Mouse (Mus musculus): ENCODE measurements around the gene Rxfp4. TPM values are rescaled to one million over a fixed set of nuclear protein-coding genes. Genes with fewer than 3 reads are reported as not detected.
A peak's percentile ranks its signal among the peaks of the same experiment; 100 is the strongest.

Rxfp4 gene
- polyA plus RNA-seq, 1 experiment from 2014 or later, result not detected

- Histone ChIP-seq H3K27me3 (no peaks in the 10 kb centered on the region), H3K9ac (replicated peaks) (no peak overlapping the region), H3K4me1 (no peaks in the 10 kb centered on the region), H3K9me3 (no peaks in the 10 kb centered on the region), H3K4me3 (no peak overlapping the region), H3K4me2 (replicated peaks) (no peak overlapping the region), H3K27ac (replicated peaks) (peak overlapping the region; percentile 65; the same call in 1 of the 2 replicates), H3K36me3 (peaks cover 42% of the 10 kb centered on the region)
- ATAC-seq (replicated peaks), result no peak; the same call in 1 of the 2 replicates
- WGBS, result 87% methylated on average over 10 of the region's 10 CpGs
Observed at GRCm38 (mm10) chr3:88649186-88649585, 3.8 kb downstream of the Rxfp4 start.

- H3K36me3 ChIP-seq, result peaks cover 47% of the 10 kb centered on the region
- H3K27ac ChIP-seq (replicated peaks), result peak overlapping the region; percentile 65
- no peak overlapping the region for H3K4me2 ChIP-seq (replicated peaks)
- no peak overlapping the region for H3K9ac ChIP-seq (replicated peaks)
- ATAC-seq (replicated peaks), result no peak
- WGBS, result 91% methylated on average over 12 of the region's 12 CpGs
- no peaks in the 10 kb centered on the region for H3K4me1 ChIP-seq
- H3K4me3 ChIP-seq, result no peak overlapping the region
- H3K27me3 ChIP-seq, result no peaks in the 10 kb centered on the region
- no peaks in the 10 kb centered on the region for H3K9me3 ChIP-seq
Observed at GRCm38 (mm10) chr3:88648452-88649168, 4.3 kb downstream of the Rxfp4 start.

GRCm38 (mm10) chr3:88647779-88648413 lies 5.0 kb downstream of the Rxfp4 start:
- Histone ChIP-seq H3K4me1 (no peaks in the 10 kb centered on the region), H3K27me3 (no peaks in the 10 kb centered on the region), H3K9ac (replicated peaks) (no peak overlapping the region), H3K27ac (replicated peaks) (peak overlapping the region; percentile 65), H3K9me3 (no peaks in the 10 kb centered on the region), H3K4me2 (replicated peaks) (no peak overlapping the region), H3K4me3 (no peak overlapping the region), H3K36me3 (peaks cover 55% of the 10 kb centered on the region)
- ATAC-seq (replicated peaks), result peak; percentile 35; the same call in 1 of the 2 replicates
- 78% methylated on average over 14 of the region's 14 CpGs for WGBS

GRCm38 (mm10) chr3:88647076-88647475 lies 5.9 kb downstream of the Rxfp4 start:
- H3K36me3 ChIP-seq, result peaks cover 63% of the 10 kb centered on the region
- no peak overlapping the region for H3K4me3 ChIP-seq
- peak overlapping the region; percentile 44 for H3K27ac ChIP-seq (replicated peaks)
- H3K27me3 ChIP-seq, result no peaks in the 10 kb centered on the region
- no peak overlapping the region for H3K4me2 ChIP-seq (replicated peaks)
- 76% methylated on average over 3 of the region's 3 CpGs for WGBS
- H3K9me3 ChIP-seq, result no peaks in the 10 kb centered on the region
- no peak for ATAC-seq (replicated peaks)
- H3K4me1 ChIP-seq, result no peaks in the 10 kb centered on the region
- no peak overlapping the region for H3K9ac ChIP-seq (replicated peaks)

GRCm38 (mm10) chr3:88646426-88646995 lies 6.4 kb downstream of the Rxfp4 start:
- Histone ChIP-seq H3K4me3 (no peak overlapping the region), H3K36me3 (peaks cover 68% of the 10 kb centered on the region), H3K4me1 (no peaks in the 10 kb centered on the region), H3K9me3 (no peaks in the 10 kb centered on the region), H3K4me2 (replicated peaks) (no peak overlapping the region), H3K9ac (replicated peaks) (no peak overlapping the region), H3K27ac (replicated peaks) (no peak overlapping the region), H3K27me3 (no peaks in the 10 kb centered on the region)
- no peak for ATAC-seq (replicated peaks)
- WGBS, result 85% methylated on average over 6 of the region's 6 CpGs

GRCm38 (mm10) chr3:88645937-88646336 lies 7.0 kb downstream of the Rxfp4 start:
- H3K9me3 ChIP-seq, result no peaks in the 10 kb centered on the region
- H3K4me2 ChIP-seq (replicated peaks), result no peak overlapping the region
- no peaks in the 10 kb centered on the region for H3K4me1 ChIP-seq
- H3K27ac ChIP-seq (replicated peaks), result no peak overlapping the region
- no peak for ATAC-seq (replicated peaks)
- no peak overlapping the region for H3K9ac ChIP-seq (replicated peaks)
- H3K4me3 ChIP-seq, result no peak overlapping the region
- H3K36me3 ChIP-seq, result peaks cover 73% of the 10 kb centered on the region
- WGBS, result 98% methylated on average over 12 of the region's 12 CpGs
- H3K27me3 ChIP-seq, result no peaks in the 10 kb centered on the region

GRCm38 (mm10) chr3:88643078-88643477 lies 9.9 kb downstream of the Rxfp4 start:
- WGBS, result 85% methylated on average over 5 of the region's 5 CpGs
- no peak for ATAC-seq (replicated peaks)

GRCm38 (mm10) chr3:88640676-88641075 lies 12.3 kb downstream of the Rxfp4 start:
- WGBS, result 82% methylated on average over 1 of the region's 1 CpGs
- Histone ChIP-seq H3K36me3 (peaks cover 96% of the 10 kb centered on the region), H3K9me3 (no peaks in the 10 kb centered on the region), H3K27me3 (no peaks in the 10 kb centered on the region), H3K4me2 (replicated peaks) (no peak overlapping the region), H3K4me1 (no peaks in the 10 kb centered on the region), H3K4me3 (no peak overlapping the region), H3K9ac (replicated peaks) (no peak overlapping the region), H3K27ac (replicated peaks) (no peak overlapping the region)
- 0 out of 2 replicates have a peak, but pooled peaks have one; percentile 49 for ATAC-seq (replicated peaks)

More at GRCm38 (mm10) chr3:88643078-88643477, 9.9 kb downstream of the Rxfp4 start:
- no peak overlapping the region for H3K4me2 ChIP-seq (replicated peaks)
- H3K4me1 ChIP-seq, result no peaks in the 10 kb centered on the region
- no peaks in the 10 kb centered on the region for H3K27me3 ChIP-seq
- H3K27ac ChIP-seq (replicated peaks), result no peak overlapping the region
- H3K36me3 ChIP-seq, result peaks cover 97% of the 10 kb centered on the region
- H3K9me3 ChIP-seq, result no peaks in the 10 kb centered on the region
- H3K4me3 ChIP-seq, result no peak overlapping the region
- no peak overlapping the region for H3K9ac ChIP-seq (replicated peaks)

- peaks cover 97% of the 10 kb centered on the region for H3K36me3 ChIP-seq
- no peak overlapping the region for H3K4me2 ChIP-seq (replicated peaks)
- H3K4me1 ChIP-seq, result no peaks in the 10 kb centered on the region
- H3K27me3 ChIP-seq, result no peaks in the 10 kb centered on the region
- H3K9ac ChIP-seq (replicated peaks), result no peak overlapping the region
- no peaks in the 10 kb centered on the region for H3K9me3 ChIP-seq
- no peak for ATAC-seq (replicated peaks)
- no peak overlapping the region for H3K4me3 ChIP-seq
- H3K27ac ChIP-seq (replicated peaks), result no peak overlapping the region
- 95% methylated on average over 12 of the region's 12 CpGs for WGBS
Observed at GRCm38 (mm10) chr3:88639239-88639638, 13.7 kb downstream of the Rxfp4 start.

GRCm38 (mm10) chr3:88637134-88637533 lies 15.8 kb downstream of the Rxfp4 start:
- Histone ChIP-seq H3K36me3 (peaks cover 97% of the 10 kb centered on the region), H3K9me3 (no peaks in the 10 kb centered on the region), H3K27ac (replicated peaks) (no peak overlapping the region), H3K4me2 (replicated peaks) (no peak overlapping the region), H3K27me3 (no peaks in the 10 kb centered on the region), H3K4me3 (no peak overlapping the region), H3K4me1 (no peaks in the 10 kb centered on the region), H3K9ac (replicated peaks) (no peak overlapping the region)
- WGBS, result 94% methylated on average over 5 of the region's 5 CpGs
- ATAC-seq (replicated peaks), result no peak

- Histone ChIP-seq H3K27ac (replicated peaks) (no peak overlapping the region), H3K9me3 (no peaks in the 10 kb centered on the region), H3K27me3 (no peaks in the 10 kb centered on the region), H3K4me3 (no peak overlapping the region), H3K4me1 (0 out of 2 replicates have a peak, but pooled peaks cover under 1% of the 10 kb centered on the region), H3K9ac (replicated peaks) (no peak overlapping the region), H3K36me3 (peaks cover 97% of the 10 kb centered on the region), H3K4me2 (replicated peaks) (no peak overlapping the region)
- WGBS, result 94% methylated on average over 8 of the region's 8 CpGs
- ATAC-seq (replicated peaks), result no peak
Observed at GRCm38 (mm10) chr3:88636555-88636986, 16.4 kb downstream of the Rxfp4 start.
